Mouse (Mus musculus) C2C12 (cell line): Measurements from ENCODE around the gene Gnpat. TPM values are rescaled to one million over a fixed set of nuclear protein-coding genes. Genes with fewer than 3 reads are reported as not detected.
A peak's percentile ranks its signal among the peaks of the same experiment; 100 is the strongest.

Experiments used
- H3K27me3 ChIP-seq: one replicate; pipeline ENCODE4 v1.6.1; 2011; ENCODE audit not compliant: control insufficient read depth, insufficient read depth, insufficient read length
- H3K36me3 ChIP-seq: one replicate; pipeline ENCODE4 v1.6.1; 2011; ENCODE audit not compliant: control insufficient read depth, insufficient read depth
- H3K4me3 ChIP-seq: one replicate; pipeline ENCODE4 v1.5.1; 2011; ENCODE audit warnings: mild to moderate bottlenecking, control low read depth; ENCODE audit not compliant: poor library complexity, insufficient read depth, severe bottlenecking
- H3K79me2 ChIP-seq: one replicate; pipeline ENCODE4 v1.6.1; 2011; ENCODE audit not compliant: control insufficient read depth, insufficient read depth
- H3K79me3 ChIP-seq: one replicate; pipeline ENCODE4 v1.6.1; 2011; ENCODE audit warnings: low read depth, control low read depth
- H3ac ChIP-seq: one replicate; pipeline ENCODE3; 2011; ENCODE audit warnings: low read depth; ENCODE audit not compliant: control insufficient read depth, insufficient read length
- CEBPB ChIP-seq: IDR thresholded peaks from one replicate; pipeline ENCODE4 v1.6.1; 2011; ENCODE audit warnings: low read depth, mild to moderate bottlenecking, control low read depth, moderate library complexity
- CTCF ChIP-seq: IDR thresholded peaks from one replicate; pipeline ENCODE4 v1.5.1; 2011; ENCODE audit not compliant: control insufficient read depth, insufficient read depth, insufficient read length
- FOSL1 ChIP-seq: IDR thresholded peaks from one replicate; pipeline ENCODE4 v1.8.0; 2011; ENCODE audit warnings: mild to moderate bottlenecking, low read length; ENCODE audit not compliant: poor library complexity, insufficient read depth, severe bottlenecking
- MAX ChIP-seq: IDR thresholded peaks from one replicate; pipeline ENCODE4 v1.6.1; 2011; ENCODE audit warnings: mild to moderate bottlenecking, control low read depth
- MYOD1 ChIP-seq: IDR thresholded peaks from one replicate; pipeline ENCODE4 v1.6.1; 2011; ENCODE audit warnings: low read depth; ENCODE audit not compliant: control insufficient read depth, insufficient read length
- MYOG ChIP-seq: IDR thresholded peaks from one replicate; pipeline ENCODE4 v1.6.1; 2011; ENCODE audit not compliant: control insufficient read depth, insufficient read length; ENCODE audit errors: extremely low read depth
- USF1 ChIP-seq: IDR thresholded peaks from one replicate; pipeline ENCODE4 v1.6.1; 2011; ENCODE audit warnings: low read depth, mild to moderate bottlenecking, control low read depth, moderate library complexity
- polyA plus RNA-seq: library from polyadenylated mRNA; unstranded; fragments of >200 nt; fragmentation: generic; extraction: Trizol; gene quantifications from one replicate; pipeline ENCODE4 v1.2.1, GENCODE M21; 2012; ENCODE audit warnings: missing spikeins

Gnpat gene
- polyA plus RNA-seq, 1 experiment: 59.9 TPM

- H3K36me3 ChIP-seq: peaks cover 57% of the 10 kb centered on the region
- H3K4me3 ChIP-seq: peak overlapping the region; percentile 91
- H3ac ChIP-seq: peak overlapping the region; percentile 81
- no peak for TF ChIP-seq FOSL1
- TF ChIP-seq MYOG: no peak
- H3K79me2 ChIP-seq: peaks cover 89% of the 10 kb centered on the region
- peaks cover 44% of the 10 kb centered on the region for H3K79me3 ChIP-seq
- H3K27me3 ChIP-seq: no peaks in the 10 kb centered on the region
Observed at GRCm38 (mm10) chr8:124898251-124898905, 35.5 kb downstream of the Gnpat start.

GRCm38 (mm10) chr8:124903198-124903597 is 40.4 kb downstream of the Gnpat start:
- Histone ChIP-seq H3K27me3 (no peaks in the 10 kb centered on the region), H3K4me3 (no peak overlapping the region), H3ac (no peak overlapping the region), H3K79me3 (peaks cover 23% of the 10 kb centered on the region), H3K36me3 (peaks cover 68% of the 10 kb centered on the region), H3K79me2 (peaks cover 81% of the 10 kb centered on the region)
- TF ChIP-seq MAX (no peak), CEBPB (no peak), FOSL1 (no peak), USF1 (no peak), MYOD1 (no peak), CTCF (no peak), MYOG (no peak)

GRCm38 (mm10) chr8:124905482-124905881 is 42.6 kb downstream of the Gnpat start:
- peaks cover 11% of the 10 kb centered on the region for H3K79me3 ChIP-seq
- no peak overlapping the region for H3K4me3 ChIP-seq
- H3ac ChIP-seq: no peak overlapping the region
- TF ChIP-seq MYOG: no peak
- no peak for TF ChIP-seq FOSL1
- TF ChIP-seq CTCF: no peak
- no peak for TF ChIP-seq MAX
- no peak for TF ChIP-seq USF1
- no peak for TF ChIP-seq MYOD1
- no peak for TF ChIP-seq CEBPB
- H3K27me3 ChIP-seq: no peaks in the 10 kb centered on the region
- peaks cover 58% of the 10 kb centered on the region for H3K79me2 ChIP-seq
- peaks cover 81% of the 10 kb centered on the region for H3K36me3 ChIP-seq

GRCm38 (mm10) chr8:124909936-124910335 is 47.1 kb downstream of the Gnpat start:
- peaks cover 59% of the 10 kb centered on the region for H3K36me3 ChIP-seq
- no peak overlapping the region for H3ac ChIP-seq
- no peak for TF ChIP-seq MAX
- no peak for TF ChIP-seq CEBPB
- no peak for TF ChIP-seq MYOG
- no peak for TF ChIP-seq FOSL1
- TF ChIP-seq USF1: no peak
- TF ChIP-seq CTCF: no peak
- TF ChIP-seq MYOD1: no peak
- H3K79me3 ChIP-seq: peaks cover 10% of the 10 kb centered on the region
- peaks cover 23% of the 10 kb centered on the region for H3K79me2 ChIP-seq
- no peaks in the 10 kb centered on the region for H3K27me3 ChIP-seq
- no peak overlapping the region for H3K4me3 ChIP-seq

GRCm38 (mm10) chr8:124910349-124910748 is 47.5 kb downstream of the Gnpat start:
- Histone ChIP-seq H3ac (no peak overlapping the region), H3K4me3 (no peak overlapping the region), H3K27me3 (no peaks in the 10 kb centered on the region), H3K79me3 (peaks cover 10% of the 10 kb centered on the region), H3K36me3 (peaks cover 55% of the 10 kb centered on the region), H3K79me2 (peaks cover 23% of the 10 kb centered on the region)
- TF ChIP-seq MYOG (no peak), USF1 (no peak), CEBPB (no peak), MAX (no peak), FOSL1 (no peak), CTCF (no peak), MYOD1 (no peak)

- H3K79me2 ChIP-seq: peaks cover 23% of the 10 kb centered on the region
- H3K4me3 ChIP-seq: no peak overlapping the region
- no peak overlapping the region for H3ac ChIP-seq
- H3K27me3 ChIP-seq: no peaks in the 10 kb centered on the region
- H3K36me3 ChIP-seq: peaks cover 40% of the 10 kb centered on the region
- no peak for TF ChIP-seq FOSL1
- no peak for TF ChIP-seq MYOG
- no peak for TF ChIP-seq MYOD1
- no peak for TF ChIP-seq USF1
- no peak for TF ChIP-seq CEBPB
- TF ChIP-seq CTCF: no peak
- no peak for TF ChIP-seq MAX
- peaks cover 9% of the 10 kb centered on the region for H3K79me3 ChIP-seq
Observed at GRCm38 (mm10) chr8:124911938-124912872, 49.4 kb downstream of the Gnpat start.
